Mouse (Mus musculus): ENCODE results near the gene Prpf40b.

GRCm38 (mm10) chr15:99344961-99345360, 50.1 kb downstream of the Prpf40b start:
- TF ChIP-seq POLR2A (IDR thresholded peaks at IDR 0.05; ENCODE audit: extremely low read depth, insufficient read depth, low read length) = no peak
- no peak for TF ChIP-seq CTCF (IDR thresholded peaks at IDR 0.05; ENCODE audit: low read depth, low read length)

Data from liver, adult 2 months (tissue).